Mouse (Mus musculus): ENCODE measurements around the gene Upk3bl. TPM values are rescaled to one million over a fixed set of nuclear protein-coding genes. Genes with fewer than 3 reads are reported as not detected.
"Not testable (repeated sequence)": the region's sequence is repeated elsewhere in the genome, so short reads cannot be mapped to it uniquely, and the experiment has no call there.

The Upk3bl gene
- polyA plus RNA-seq, 1 experiment: not detected

- H3K27ac ChIP-seq (ENCODE audit: insufficient read depth, low read depth, low read length): no peak overlapping the region
- H3K4me1 ChIP-seq (ENCODE audit: control insufficient read depth, insufficient read depth, low read length): peaks cover 9% of the 10 kb centered on the region
- no peak overlapping the region for H3K4me3 ChIP-seq (ENCODE audit: insufficient read depth, low read length)
- TF ChIP-seq POLR2A (IDR thresholded peaks at IDR 0.05; ENCODE audit: borderline replicate concordance, low read depth, low read length): no peak
- TF ChIP-seq CTCF (IDR thresholded peaks at IDR 0.05; ENCODE audit: low read depth, low read length): no peak
These were observed 12.6 kb upstream of the Upk3bl start for GRCm38 (mm10) chr5:136041666-136042065.

- Histone ChIP-seq H3K27ac (ENCODE audit: insufficient read depth, low read depth, low read length) (no peak overlapping the region), H3K4me3 (ENCODE audit: insufficient read depth, low read length) (no peak overlapping the region), H3K4me1 (ENCODE audit: control insufficient read depth, insufficient read depth, low read length) (peaks cover 9% of the 10 kb centered on the region)
- no peak for TF ChIP-seq POLR2A (IDR thresholded peaks at IDR 0.05; ENCODE audit: borderline replicate concordance, low read depth, low read length)
- peak; percentile 64 for TF ChIP-seq CTCF (IDR thresholded peaks at IDR 0.05; ENCODE audit: low read depth, low read length)
These were observed 9.4 kb upstream of the Upk3bl start for GRCm38 (mm10) chr5:136044865-136045264.

- TF ChIP-seq CTCF (IDR thresholded peaks at IDR 0.05; ENCODE audit: low read depth, low read length): 0 out of 2 replicates have a peak, but pooled peaks have one; percentile 5
- TF ChIP-seq POLR2A (IDR thresholded peaks at IDR 0.05; ENCODE audit: borderline replicate concordance, low read depth, low read length): no peak
- Histone ChIP-seq H3K4me3 (ENCODE audit: insufficient read depth, low read length) (no peak overlapping the region), H3K27ac (ENCODE audit: insufficient read depth, low read depth, low read length) (no peak overlapping the region), H3K4me1 (ENCODE audit: control insufficient read depth, insufficient read depth, low read length) (peaks cover 7% of the 10 kb centered on the region)
These were observed 8.9 kb upstream of the Upk3bl start for GRCm38 (mm10) chr5:136045408-136045807.

GRCm38 (mm10) chr5:136045987-136046386 is 8.3 kb upstream of the Upk3bl start:
- Histone ChIP-seq H3K4me3 (ENCODE audit: insufficient read depth, low read length) (no peak overlapping the region), H3K27ac (ENCODE audit: insufficient read depth, low read depth, low read length) (no peak overlapping the region), H3K4me1 (ENCODE audit: control insufficient read depth, insufficient read depth, low read length) (peaks cover 2% of the 10 kb centered on the region; the same call in 1 of the 2 replicates)
- TF ChIP-seq CTCF (IDR thresholded peaks at IDR 0.05; ENCODE audit: low read depth, low read length) (peak; percentile 69), POLR2A (IDR thresholded peaks at IDR 0.05; ENCODE audit: borderline replicate concordance, low read depth, low read length) (no peak)

GRCm38 (mm10) chr5:136048541-136048940 is 5.8 kb upstream of the Upk3bl start:
- not testable (repeated sequence) for H3K4me1 ChIP-seq (ENCODE audit: control insufficient read depth, insufficient read depth, low read length); H3K4me3 ChIP-seq (ENCODE audit: insufficient read depth, low read length); H3K27ac ChIP-seq (ENCODE audit: insufficient read depth, low read depth, low read length)

GRCm38 (mm10) chr5:136049926-136050325 is 4.4 kb upstream of the Upk3bl start:
- Histone ChIP-seq H3K4me1 (ENCODE audit: control insufficient read depth, insufficient read depth, low read length) (no peaks in the 10 kb centered on the region), H3K4me3 (ENCODE audit: insufficient read depth, low read length) (no peak overlapping the region), H3K27ac (ENCODE audit: insufficient read depth, low read depth, low read length) (no peak overlapping the region)
- TF ChIP-seq CTCF (IDR thresholded peaks at IDR 0.05; ENCODE audit: low read depth, low read length) (no peak), POLR2A (IDR thresholded peaks at IDR 0.05; ENCODE audit: borderline replicate concordance, low read depth, low read length) (no peak)

GRCm38 (mm10) chr5:136051231-136052085 is 2.8 kb upstream of the Upk3bl start:
- Histone ChIP-seq H3K4me3 (ENCODE audit: insufficient read depth, low read length) (no peak overlapping the region), H3K27ac (ENCODE audit: insufficient read depth, low read depth, low read length) (no peak overlapping the region), H3K4me1 (ENCODE audit: control insufficient read depth, insufficient read depth, low read length) (no peaks in the 10 kb centered on the region)
- TF ChIP-seq POLR2A (IDR thresholded peaks at IDR 0.05; ENCODE audit: borderline replicate concordance, low read depth, low read length) (no peak), CTCF (IDR thresholded peaks at IDR 0.05; ENCODE audit: low read depth, low read length) (no peak)

- Histone ChIP-seq H3K27ac (ENCODE audit: insufficient read depth, low read depth, low read length) (no peak overlapping the region), H3K4me3 (ENCODE audit: insufficient read depth, low read length) (no peak overlapping the region), H3K4me1 (ENCODE audit: control insufficient read depth, insufficient read depth, low read length) (no peaks in the 10 kb centered on the region)
- TF ChIP-seq CTCF (IDR thresholded peaks at IDR 0.05; ENCODE audit: low read depth, low read length) (no peak), POLR2A (IDR thresholded peaks at IDR 0.05; ENCODE audit: borderline replicate concordance, low read depth, low read length) (no peak)
These were observed 1.2 kb upstream of the Upk3bl start for GRCm38 (mm10) chr5:136052861-136053655.

- TF ChIP-seq CTCF (IDR thresholded peaks at IDR 0.05; ENCODE audit: low read depth, low read length): no peak
- no peak for TF ChIP-seq POLR2A (IDR thresholded peaks at IDR 0.05; ENCODE audit: borderline replicate concordance, low read depth, low read length)
- Histone ChIP-seq H3K4me3 (ENCODE audit: insufficient read depth, low read length) (no peak overlapping the region), H3K4me1 (ENCODE audit: control insufficient read depth, insufficient read depth, low read length) (no peaks in the 10 kb centered on the region), H3K27ac (ENCODE audit: insufficient read depth, low read depth, low read length) (no peak overlapping the region)
These were observed 1.8 kb downstream of the Upk3bl start for GRCm38 (mm10) chr5:136056062-136056461.

GRCm38 (mm10) chr5:136057085-136057484 is 2.8 kb downstream of the Upk3bl start:
- no peak overlapping the region for H3K27ac ChIP-seq (ENCODE audit: insufficient read depth, low read depth, low read length)
- no peaks in the 10 kb centered on the region for H3K4me1 ChIP-seq (ENCODE audit: control insufficient read depth, insufficient read depth, low read length)
- TF ChIP-seq POLR2A (IDR thresholded peaks at IDR 0.05; ENCODE audit: borderline replicate concordance, low read depth, low read length) (no peak), CTCF (IDR thresholded peaks at IDR 0.05; ENCODE audit: low read depth, low read length) (no peak)
- no peak overlapping the region for H3K4me3 ChIP-seq (ENCODE audit: insufficient read depth, low read length)

All from bone marrow macrophage, adult 2 months (primary cell).